Mouse (Mus musculus): ENCODE data around the gene Cand2.

The Cand2 gene

DNA sequence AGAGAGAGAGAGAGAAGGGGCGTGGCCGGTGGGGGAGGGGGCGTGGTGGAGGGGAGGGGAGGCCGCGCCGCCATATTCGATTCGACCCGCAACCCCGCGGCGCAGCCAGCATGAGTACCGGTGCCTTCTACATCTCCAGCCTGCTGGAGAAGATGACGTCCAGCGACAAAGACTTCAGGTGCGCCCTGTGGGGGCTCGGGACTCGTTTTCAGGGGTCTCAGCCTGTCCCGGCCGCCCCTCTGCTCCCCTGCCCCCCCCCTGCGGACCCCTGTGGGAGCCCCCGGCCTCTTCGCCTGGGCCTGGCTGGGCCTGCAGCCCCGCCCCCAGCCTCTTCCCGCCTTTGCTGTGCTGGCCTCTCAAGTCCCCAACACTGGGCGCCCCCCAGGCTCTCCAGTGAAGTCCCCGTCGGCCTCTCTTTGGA is at the start of gene Cand2:
Cand2 (plus strand) TSS at position 38 of the 421 bp plus-strand sequence.
- DNase-seq: peak; percentile 38 to 50

DNA sequence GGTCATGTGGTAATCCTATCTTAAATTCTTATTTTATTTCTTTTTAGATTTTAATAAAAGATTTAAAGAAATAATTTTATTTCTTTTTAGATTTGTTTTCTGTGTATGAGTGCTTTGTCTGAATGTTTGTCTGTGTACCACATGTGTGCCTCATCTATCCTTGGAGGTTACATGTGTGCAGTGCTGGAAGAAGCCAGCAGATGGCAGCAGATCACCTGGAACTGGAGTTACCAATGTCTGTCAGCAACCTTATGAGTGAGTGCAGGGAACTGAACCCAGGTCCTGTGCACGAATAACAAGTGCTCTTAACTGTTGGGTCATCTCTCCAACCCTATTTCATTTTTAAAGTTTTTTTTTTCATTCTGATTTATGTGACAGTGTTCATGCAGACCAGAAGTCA is 47.2 kb upstream of the Cand2 start:
- DNase-seq: peak; percentile 49

DNA sequence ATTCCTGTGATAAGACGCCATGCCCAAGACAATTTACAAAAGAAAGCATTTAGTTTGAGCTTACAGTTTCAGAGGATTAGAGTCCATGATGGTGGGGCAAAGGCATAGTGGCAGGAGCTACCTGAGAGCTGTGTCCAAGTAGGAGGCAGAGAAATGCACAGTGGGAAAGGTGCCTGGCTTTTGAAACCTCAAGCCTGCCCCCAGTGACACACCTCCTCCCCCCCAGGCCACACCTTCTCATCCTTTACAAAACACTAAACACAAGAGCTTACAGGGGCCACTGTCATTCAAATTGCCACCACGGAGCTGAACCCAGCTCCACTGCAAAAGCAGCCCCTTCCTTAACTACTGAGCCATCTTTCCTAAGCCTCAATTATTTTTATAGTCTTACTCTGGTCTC is 46.8 kb upstream of the Cand2 start:
- no peak for DNase-seq

DNA sequence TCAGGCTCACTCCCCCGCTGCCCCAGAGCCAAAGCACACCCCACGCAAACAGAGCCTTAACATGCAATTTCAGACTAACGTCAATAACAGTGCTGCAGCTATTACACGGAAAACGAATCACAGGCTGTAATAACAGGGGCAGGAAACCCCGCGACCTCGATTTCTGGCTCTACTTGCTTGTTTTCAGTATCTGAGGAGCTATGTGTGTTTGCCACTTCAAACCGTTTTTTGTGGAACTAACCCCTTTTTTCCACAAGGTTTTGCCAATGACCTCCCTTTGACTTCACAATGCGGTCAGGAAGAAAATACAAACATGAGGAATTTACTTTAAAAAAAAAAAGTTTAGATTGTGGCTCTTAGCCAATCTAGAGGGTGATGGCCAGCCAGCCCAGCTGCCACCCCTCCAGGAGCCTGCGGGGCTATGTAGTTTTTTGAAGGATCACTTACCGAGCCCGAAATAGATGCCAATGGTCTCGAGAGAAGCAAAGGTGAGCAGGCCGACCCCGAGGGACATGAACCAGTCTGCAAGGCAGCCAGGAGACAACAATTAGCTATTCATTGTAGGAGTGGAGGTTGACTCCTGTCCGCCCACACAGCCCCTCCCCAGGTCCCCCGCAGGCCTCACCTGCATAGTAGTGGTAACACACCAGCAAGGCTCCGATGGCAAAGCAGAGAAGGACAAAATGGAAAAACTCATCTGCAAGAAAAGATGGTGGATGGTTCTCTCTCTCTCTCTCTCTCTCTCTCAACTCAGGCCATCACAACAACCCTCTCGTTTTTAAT is 43.6 kb upstream of the Cand2 start:
- DNase-seq: no peak

DNA sequence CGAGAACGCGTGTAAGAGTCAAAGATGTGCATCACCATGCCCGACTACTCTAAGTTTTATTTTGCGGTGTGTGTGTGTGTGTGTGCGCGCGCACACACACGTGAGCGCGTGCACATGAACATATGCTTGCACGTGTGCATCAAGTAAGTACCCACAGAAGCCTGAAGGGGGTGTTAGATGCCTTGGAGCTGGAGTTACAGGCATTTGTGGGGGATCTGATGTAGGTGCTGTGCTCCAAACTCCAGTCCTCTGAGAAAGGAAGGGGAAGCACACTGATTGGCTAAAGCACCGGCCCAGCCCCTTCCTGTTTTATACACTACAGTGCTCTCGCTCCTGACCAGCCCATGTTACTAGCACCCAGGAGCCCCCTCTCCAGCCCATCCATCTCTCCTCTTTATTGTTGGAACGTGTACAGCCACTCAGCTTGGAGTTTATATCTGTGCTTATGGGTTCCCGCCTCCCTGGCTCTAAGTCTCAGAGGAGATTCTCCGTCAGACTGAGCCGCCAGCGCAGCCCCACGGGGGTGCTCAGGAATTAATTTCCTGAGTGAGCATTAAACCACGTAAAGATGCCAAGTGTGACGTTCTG is 41.9 kb upstream of the Cand2 start:
- DNase-seq: no peak

DNA sequence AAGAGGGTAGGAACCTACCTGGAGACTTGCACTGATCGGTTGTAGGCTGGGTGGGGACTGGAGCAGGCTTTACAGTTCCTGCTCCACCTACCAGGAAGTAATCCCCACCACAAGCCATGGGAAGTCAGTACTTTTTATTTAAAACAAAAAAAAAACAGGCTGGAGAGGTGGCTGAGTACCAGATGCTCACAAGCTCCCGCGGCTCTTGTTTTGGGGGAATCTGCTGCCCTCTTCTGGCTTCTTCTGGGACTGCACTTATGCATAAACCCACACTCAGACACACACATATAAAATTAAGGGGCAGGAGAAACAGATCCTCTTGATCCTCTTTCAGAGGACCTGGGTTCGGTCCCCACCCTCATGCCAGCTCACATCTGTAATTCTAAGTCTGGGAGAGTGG is 39.4 kb upstream of the Cand2 start:
- peak in 1 of 2 experiments; percentile 8 for DNase-seq

DNA sequence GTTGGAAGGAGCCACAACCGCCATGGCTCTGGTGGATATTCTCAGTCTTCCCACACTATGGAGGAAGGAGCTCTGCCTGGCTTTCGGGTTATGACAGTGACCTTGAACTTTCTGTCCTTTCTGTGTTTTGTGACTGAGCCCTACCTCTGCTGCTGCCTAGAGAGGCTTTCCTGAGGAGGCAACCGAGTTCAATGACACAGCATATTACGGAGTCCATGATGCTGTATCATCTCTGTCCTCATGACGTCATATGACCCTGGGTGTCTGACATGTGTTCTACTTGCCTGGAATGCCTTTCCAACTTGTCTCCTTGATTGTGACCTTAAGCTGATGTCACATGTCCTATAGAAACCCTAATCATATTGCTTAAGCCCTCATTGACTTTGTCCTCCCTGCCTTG is 35.3 kb upstream of the Cand2 start:
- no peak for DNase-seq

DNA sequence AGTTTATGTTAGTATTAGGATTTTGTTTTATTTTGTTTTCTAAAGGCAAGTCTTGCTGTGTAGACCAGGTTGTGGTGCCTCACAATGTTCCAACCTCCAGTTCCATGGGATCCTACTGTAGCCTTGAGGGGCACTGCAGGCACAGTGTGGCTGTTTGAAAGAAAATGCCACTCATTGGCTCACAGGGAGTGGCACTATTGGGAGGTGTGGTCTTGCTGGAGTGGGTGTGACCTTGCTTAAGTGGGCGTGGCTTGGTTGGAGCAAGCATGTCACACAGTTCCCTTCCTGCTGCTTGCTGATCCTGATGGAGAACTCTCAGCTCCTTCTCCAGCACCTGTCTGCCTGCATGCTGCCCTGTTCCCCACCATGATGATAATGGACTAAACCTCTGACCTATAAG is 30.8 kb upstream of the Cand2 start:
- DNase-seq: no peak

DNA sequence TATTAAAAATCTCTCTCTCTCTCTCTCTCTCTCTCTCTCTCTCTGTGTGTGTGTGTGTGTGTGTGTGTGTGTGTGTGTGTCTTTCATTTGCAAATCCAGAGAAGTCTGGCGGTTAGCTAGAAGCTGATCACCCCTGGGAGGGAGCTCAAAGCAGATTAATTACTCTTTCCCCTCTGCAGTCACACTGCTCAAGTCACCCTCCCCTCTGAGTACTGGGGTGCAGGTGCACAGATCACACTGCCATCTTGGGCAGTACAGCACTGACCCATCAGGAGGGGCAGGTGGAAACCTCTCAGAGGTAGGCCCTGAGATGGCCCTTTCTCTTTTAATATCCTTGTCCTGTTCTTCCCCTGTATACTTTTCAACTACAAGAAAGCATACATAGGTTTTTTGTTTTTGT is 28.0 kb upstream of the Cand2 start:
- DNase-seq: no peak

DNA sequence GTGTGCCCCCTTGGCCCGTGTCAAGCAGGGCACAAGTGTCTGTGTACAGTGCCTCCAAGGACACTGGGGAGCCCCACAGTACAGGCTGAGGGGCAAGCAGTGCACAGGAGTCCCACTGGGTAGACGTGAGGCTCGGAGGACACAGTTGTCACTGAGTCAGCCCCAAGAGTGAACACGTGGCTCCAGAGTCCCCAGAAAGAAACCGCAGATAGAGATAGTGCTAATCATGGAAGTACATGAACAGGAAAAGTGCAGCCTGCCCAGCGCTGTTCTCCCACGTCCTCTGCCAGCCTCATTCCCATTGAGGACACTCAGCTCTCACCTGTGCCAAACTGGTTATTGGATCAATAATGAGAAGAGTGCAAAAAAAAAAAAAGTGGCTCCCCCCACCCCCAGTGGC is 18.8 kb upstream of the Cand2 start:
- no peak for DNase-seq

DNA sequence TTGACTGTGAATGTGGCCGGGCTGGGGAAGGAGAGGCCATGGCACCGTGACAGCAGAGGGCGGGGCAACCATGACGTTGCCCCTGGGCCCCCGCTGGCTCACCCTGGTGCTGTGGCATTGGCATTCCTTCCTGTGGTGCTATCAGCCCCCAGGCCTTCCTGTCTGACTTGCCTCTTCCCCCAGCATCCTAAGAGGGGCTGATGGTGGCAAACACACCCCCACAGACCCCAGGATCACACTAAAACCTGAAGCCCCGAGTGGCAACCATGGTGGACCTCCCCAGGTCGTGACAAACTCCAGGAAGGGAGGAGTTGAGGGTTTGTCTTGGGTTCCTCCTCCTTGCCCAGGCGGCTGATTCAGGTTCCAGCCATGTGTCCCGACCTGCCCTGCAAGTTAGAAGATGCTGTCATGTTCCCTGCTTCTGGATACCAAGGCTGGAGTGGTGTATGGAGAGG is 15.3 kb upstream of the Cand2 start:
- no peak for DNase-seq

DNA sequence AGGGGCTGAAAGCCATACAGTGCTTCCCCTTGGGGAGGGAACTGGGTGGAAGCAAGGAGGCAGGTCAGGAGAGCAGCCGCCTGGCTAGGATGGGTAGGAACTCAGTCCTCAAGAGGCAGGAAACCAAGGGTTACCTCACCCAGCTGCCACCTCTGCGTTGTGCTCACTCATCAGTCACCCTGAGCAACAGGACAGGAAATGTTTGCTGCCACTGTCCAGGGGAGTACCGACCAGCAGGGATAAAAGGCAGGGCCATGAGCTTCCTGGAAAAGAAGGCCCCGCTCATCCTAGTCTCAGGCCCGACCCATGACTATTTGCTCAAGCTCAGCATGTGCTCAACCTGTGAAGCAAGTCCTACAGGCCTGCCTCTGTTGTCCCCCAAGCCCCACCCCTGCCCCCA is 14.9 kb upstream of the Cand2 start:
- no peak for DNase-seq

DNA sequence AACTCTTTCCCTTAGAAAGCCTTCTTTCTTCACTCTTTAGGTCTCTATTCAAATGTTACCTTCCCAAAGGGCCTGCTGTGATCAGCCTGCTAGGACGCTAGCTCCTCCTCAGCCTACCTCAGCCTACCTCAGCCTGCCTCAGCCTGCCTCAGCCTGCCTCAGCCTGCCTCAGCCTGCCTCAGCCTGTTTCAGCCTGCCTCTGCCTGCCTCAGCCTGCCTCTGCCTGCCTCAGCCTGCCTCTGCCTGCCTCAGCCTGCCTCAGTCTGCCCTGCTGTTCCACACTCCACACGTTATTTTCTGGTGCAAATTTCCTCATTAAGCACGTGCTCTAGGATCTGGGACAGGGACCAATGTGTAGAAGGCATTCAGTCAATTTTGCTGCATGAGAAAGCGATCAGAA is 14.2 kb upstream of the Cand2 start:
- no peak for DNase-seq

DNA sequence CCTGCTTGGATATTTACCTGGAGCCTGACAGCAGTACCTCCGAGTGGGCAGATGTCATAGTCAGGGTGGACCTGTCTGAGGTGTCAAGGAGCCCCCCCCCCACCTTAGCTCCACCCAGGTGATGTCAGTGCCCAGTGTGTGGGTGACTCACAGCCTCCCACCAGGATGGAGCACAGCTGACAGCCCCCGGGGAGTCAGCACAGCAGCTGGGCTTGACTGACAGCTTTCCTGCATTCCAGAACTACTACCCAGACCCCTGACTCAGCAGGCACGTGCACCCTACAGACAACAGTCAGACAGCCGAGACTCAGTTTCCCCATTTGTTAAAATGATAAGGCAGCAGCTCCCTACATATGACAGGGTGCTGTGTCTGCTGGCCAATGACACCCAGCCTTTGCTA is 13.4 kb upstream of the Cand2 start:
- no peak for DNase-seq

DNA sequence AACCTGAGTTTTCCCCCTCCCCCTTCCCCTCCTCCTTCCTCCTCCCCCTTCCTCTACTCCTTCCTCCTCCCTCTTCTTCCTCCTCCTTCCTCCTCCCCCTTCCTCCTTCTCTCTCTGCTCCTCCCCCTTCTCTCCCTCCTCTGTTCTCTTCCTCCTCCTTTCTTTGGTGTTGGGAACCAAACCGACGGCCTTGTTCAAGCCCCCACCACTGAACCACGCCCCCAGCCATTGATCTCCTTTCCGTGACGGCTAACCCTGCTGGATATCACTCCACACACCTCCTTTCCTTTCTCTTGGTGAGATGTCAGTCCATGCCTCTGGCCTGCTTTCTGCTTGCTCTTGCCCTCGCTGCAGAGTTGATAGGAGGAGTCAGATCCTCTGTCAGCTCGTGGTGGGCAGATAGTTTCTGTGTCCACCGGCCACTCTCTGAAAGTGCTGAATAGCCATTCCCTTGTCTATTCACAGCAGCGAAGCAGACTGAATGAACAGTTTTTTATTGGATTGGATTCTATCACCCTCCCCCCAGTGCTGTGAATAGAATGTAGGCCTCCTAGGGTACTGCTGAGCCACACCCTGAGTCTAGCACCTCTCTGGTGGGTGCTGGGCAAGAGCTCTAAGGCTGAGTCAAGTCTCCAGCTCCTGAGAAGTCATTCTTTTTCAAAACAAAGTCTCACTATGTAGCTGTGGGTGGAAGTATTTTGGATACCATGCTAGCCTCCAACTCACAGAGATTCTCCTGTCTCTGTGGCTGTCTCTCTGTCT is 12.2 kb upstream of the Cand2 start, which contains the start of gene Tmem40:
Tmem40 (minus strand) TSS at position 416 of the 762 bp plus-strand sequence.
- no peak for DNase-seq

DNA sequence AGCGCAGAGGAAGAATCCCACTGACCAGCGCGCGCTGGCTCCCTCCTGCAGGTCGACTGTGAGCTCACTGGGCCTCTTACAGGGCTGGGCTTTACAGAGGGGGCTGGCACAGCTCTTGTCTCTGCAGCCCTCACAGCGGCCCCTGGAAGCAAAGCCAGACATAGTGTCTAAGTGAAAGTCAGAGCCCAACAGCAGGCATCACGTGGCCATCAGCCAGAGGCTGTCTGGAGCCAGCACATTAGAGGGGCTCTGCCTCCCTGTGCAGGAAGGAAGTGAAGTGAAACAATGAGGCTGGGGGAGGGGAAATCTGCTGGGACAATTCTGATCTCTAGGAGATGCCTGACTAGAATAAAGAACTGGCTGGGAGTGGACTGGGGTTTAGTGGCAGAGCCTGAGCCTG is 10.2 kb upstream of the Cand2 start:
- no peak for DNase-seq

DNA sequence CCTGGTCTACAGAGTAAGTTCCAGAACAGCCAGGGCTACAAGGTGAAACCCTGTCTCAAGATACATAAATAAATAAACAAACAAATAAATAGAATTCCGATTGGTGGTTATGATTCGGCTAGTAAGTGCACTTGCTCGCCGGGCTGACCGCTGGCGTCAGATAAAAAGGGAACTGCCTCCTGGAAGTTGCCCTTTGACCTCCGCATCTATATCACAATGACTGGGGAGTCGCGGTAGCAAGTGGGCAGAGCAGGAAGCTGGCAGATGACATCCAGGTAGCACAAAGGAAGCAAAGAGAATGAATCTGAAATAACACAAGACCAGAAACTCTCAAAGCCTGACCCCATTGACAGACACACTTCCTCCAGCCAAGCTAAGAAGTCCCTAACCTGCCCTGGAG is 7.0 kb upstream of the Cand2 start:
- DNase-seq: no peak

DNA sequence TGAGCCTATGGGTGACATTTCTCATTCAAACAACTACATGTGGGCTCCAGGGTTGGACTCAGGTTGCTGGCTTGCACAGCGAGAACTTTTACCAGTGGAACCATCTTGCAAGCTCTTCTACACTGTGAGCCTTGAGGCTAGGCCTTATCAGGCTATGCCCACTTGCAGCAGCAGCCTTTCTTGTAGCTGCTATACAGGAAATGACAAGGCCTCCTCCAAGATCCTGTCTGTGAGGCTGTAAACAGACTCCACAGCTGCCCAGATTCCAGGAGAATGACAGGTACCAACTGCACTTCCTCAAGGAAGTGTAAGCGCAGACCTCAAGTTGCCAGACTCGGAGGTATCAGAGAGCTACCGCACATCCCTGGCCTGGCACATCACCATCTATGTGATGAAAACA is 6.1 kb upstream of the Cand2 start:
- no peak for DNase-seq

DNA sequence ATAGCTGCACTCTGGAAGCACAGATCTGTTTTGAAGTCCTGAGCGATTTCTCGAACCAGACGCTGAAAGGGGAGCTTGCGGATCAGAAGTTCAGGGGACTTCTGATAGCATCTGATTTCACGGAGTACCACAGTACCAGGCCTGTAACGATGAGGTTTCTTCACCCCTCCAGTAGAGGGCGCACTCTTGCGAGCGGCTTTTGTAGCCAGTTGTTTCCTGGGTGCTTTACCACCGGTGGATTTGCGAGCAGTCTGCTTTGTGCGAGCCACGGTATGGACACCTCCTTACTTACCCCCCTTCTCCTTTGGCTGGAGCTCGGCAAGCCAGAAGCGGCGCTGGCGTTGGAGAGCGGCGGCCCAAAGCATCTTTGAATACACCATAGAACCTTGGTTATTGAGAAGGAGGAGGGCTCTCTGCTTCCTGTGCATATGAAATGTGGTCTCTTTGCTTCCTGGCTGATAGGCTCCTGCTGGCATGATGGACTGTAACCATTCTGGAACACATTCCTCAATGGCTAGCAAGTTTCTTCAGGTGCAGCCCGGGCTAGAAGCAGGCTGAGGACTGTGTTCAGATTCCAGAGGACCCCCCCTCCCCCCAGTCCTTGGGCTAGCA is 4.2 kb upstream of the Cand2 start:
- DNase-seq: no peak

DNA sequence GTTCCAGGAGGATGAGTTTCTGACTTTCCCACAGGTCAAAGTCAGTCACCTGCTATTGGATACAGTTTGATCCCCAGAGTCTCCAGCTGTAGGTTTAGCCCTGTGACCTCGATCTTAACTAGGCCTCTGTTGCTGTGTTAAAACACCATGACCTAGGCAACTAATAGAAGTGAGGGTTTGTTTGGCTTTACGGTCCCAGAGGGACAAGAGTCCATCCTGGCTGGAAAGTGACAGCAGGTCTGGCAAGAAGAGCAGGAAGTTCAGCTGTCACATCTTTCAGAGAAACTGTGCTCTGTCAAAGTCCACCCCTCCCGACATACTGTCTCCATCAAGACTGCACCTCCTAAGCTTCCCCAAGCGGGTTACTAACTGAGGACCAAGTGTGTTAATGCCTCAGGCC is 3.5 kb upstream of the Cand2 start:
- DNase-seq: no peak

DNA sequence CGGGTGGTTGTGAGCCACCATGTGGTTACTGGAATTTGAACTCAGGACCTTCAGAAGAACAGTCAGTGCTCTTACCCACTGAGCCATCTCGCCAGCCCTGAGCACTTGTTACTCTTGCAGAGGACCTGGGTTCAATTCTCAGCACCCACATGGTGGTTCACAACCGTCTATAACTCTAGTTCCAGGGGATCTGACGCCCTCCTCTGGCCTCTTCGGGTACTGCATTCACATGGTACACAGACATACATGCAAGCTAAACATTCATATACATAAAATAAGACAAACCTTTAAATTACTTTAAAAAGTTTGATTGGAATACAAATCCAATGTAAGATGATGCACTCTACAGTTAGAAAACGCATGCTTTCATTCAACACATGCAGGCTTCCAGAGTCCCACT is 2.1 kb upstream of the Cand2 start:
- DNase-seq: no peak

DNA sequence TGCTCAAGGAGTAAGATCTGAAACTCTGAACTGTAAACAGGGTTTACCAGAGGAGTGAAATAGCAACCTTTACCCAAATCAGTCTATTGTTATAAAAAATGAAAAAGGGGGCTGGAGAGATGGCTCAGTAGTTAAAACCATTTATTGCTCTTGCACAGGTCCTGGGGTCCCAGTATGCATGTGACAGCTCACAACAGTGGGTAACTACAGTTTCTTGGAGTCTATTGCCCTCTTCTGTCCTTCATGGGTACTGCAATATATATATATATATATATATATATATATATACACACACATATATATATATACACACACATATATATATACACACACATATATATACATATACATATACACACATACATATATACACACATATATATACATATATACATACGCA is 1.7 kb upstream of the Cand2 start:
- no peak for DNase-seq

DNA sequence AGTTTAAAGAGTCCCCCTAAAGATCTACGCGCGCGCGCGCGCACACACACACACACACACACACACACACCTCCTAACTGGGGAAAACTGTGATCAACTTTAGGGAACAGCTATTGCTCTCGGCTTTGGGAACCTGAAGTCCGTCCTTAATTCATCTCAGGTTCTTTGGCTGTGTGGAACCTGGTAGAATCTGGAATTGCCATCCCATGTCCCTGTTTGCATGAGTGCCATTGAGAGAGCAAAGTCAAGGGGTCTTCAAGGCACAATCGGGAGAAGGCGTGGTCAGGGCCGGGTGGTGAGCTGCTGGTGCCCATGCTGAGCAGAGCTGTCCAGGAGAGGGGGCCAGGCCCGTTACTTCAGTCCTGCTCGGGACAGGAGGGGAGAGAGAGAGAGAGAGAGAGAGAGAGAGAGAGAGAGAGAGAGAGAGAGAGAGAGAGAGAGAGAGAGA is 348 bp upstream of the Cand2 start:
- peak; percentile 17 to 21 for DNase-seq
